Mouse (Mus musculus): ENCODE results near the gene Guca2a. TPM values are rescaled to one million over a fixed set of nuclear protein-coding genes. Genes with fewer than 3 reads are reported as not detected.

Gene Guca2a
- polyA plus RNA-seq, 1 experiment: not detected

DNA sequence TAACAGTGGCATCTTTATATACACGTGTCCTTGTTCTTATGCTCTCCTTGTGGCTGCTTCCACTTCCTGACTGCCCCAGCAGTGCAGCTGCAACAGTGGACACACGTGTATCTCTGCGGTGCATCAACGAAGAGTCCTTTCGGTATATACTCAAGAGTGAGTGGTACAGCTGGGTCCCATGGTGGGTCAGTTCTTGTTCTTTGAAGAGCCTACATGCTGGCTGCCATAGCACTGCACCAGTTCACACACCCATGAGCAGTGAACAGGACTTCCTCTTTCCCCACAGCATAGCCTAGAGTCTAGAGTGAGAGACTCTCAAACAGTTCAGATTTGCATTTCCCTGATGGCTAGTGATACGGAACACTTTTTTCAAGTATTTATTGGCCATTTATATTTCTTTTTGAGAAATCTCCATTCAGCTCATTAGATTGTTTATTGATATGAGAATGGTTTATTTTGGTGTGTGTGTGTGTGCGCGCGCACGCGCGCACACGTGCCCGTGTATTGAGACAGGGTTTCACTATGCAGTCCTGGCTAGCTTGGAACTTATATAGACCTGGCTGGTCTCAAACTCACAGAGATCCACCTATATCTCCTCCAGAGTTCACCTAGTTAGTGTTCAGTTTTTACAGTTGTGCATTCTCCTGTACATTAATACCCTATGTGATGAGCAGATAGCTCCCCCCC, 26.0 kb downstream of the Guca2a start:
- Histone ChIP-seq H3K4me3 (replicated peaks) (peak overlapping the region; percentile 52), H3K4me1 (peaks cover 39% of the 10 kb centered on the region), H3K9me3 (no peaks in the 10 kb centered on the region), H3K36me3 (replicated peaks; ENCODE audit: low read length) (no peaks in the 10 kb centered on the region), H3K27me3 (replicated peaks) (peaks cover 59% of the 10 kb centered on the region)
- TF ChIP-seq GATA1 (IDR thresholded peaks at IDR 0.05; ENCODE audit: borderline replicate concordance, low read length) (no peak), FLI1 (IDR thresholded peaks at IDR 0.05; ENCODE audit: low read length) (no peak)

GRCm38 (mm10) chr4:119665166-119665565, 27.7 kb downstream of the Guca2a start:
- Histone ChIP-seq H3K36me3 (replicated peaks; ENCODE audit: low read length) (no peaks in the 10 kb centered on the region), H3K9me3 (no peaks in the 10 kb centered on the region), H3K4me3 (replicated peaks) (no peak overlapping the region), H3K4me1 (peaks cover 51% of the 10 kb centered on the region), H3K27me3 (replicated peaks) (peaks cover 60% of the 10 kb centered on the region)
- no peak for TF ChIP-seq FLI1 (IDR thresholded peaks at IDR 0.05; ENCODE audit: low read length)
- TF ChIP-seq GATA1 (IDR thresholded peaks at IDR 0.05; ENCODE audit: borderline replicate concordance, low read length): no peak

DNA sequence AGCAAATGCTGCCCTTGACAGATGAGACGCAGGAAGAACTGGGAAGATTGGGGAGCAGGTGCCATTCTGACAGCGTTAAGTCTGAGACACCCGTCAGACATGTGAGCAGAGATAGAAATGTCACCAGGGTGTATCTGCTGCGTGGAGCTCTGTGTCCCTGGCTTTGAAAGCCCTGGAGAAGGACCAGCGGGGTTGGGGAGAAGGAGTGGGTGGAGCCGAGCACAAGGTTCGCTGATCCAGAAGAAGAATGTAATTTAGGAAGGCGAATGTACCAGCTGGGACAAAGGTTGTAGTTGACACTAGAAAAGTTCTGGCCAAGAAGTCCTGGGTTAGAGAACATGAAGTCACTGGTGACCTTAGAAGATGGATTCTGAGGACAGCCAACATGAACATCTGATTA, 28.6 kb downstream of the Guca2a start:
- no peak for TF ChIP-seq GATA1 (IDR thresholded peaks at IDR 0.05; ENCODE audit: borderline replicate concordance, low read length)
- no peak for TF ChIP-seq FLI1 (IDR thresholded peaks at IDR 0.05; ENCODE audit: low read length)
- Histone ChIP-seq H3K4me3 (replicated peaks) (no peak overlapping the region), H3K36me3 (replicated peaks; ENCODE audit: low read length) (no peaks in the 10 kb centered on the region)

DNA sequence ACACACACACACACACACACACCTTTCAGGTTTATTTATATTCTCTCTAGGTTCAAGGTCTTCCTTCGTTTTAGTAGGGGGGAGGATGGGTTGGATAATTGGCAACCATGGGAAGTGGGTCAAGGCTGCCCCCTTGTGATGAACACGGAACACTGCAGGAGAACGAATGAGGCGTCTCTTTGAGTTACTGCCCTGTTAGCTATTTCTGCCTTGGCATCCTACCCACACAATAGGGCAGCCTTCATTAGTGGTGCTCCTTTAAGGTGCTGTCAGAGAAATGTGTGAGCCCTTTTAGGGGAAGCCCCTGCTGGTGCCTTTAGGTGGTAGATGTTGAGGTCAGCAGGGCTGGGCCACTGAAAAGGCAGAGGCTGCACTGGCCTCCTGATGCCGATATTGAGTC, 29.9 kb downstream of the Guca2a start:
- Histone ChIP-seq H3K36me3 (replicated peaks; ENCODE audit: low read length) (no peaks in the 10 kb centered on the region), H3K4me1 (peaks cover 44% of the 10 kb centered on the region), H3K9me3 (no peaks in the 10 kb centered on the region), H3K27me3 (replicated peaks) (peaks cover 65% of the 10 kb centered on the region), H3K4me3 (replicated peaks) (no peak overlapping the region)
- TF ChIP-seq FLI1 (IDR thresholded peaks at IDR 0.05; ENCODE audit: low read length) (no peak), GATA1 (IDR thresholded peaks at IDR 0.05; ENCODE audit: borderline replicate concordance, low read length) (no peak)

More for the DNA sequence above, 28.6 kb downstream of the Guca2a start:
- H3K4me1 ChIP-seq: peaks cover 45% of the 10 kb centered on the region
- H3K9me3 ChIP-seq: no peaks in the 10 kb centered on the region
- H3K27me3 ChIP-seq (replicated peaks): peaks cover 61% of the 10 kb centered on the region

- H3K9me3 ChIP-seq: no peaks in the 10 kb centered on the region
- H3K27me3 ChIP-seq (replicated peaks): peaks cover 66% of the 10 kb centered on the region
- H3K36me3 ChIP-seq (replicated peaks; ENCODE audit: low read length): no peaks in the 10 kb centered on the region
- no peak for TF ChIP-seq GATA1 (IDR thresholded peaks at IDR 0.05; ENCODE audit: borderline replicate concordance, low read length)
- TF ChIP-seq FLI1 (IDR thresholded peaks at IDR 0.05; ENCODE audit: low read length): no peak
- H3K4me3 ChIP-seq (replicated peaks): peak overlapping the region; percentile 3
- H3K4me1 ChIP-seq: peaks cover 41% of the 10 kb centered on the region
Observed at GRCm38 (mm10) chr4:119668185-119668584, 30.7 kb downstream of the Guca2a start.

- TF ChIP-seq FLI1 (IDR thresholded peaks at IDR 0.05; ENCODE audit: low read length) (no peak), GATA1 (IDR thresholded peaks at IDR 0.05; ENCODE audit: borderline replicate concordance, low read length) (no peak)
Observed at GRCm38 (mm10) chr4:119668596-119668995, 31.1 kb downstream of the Guca2a start.

DNA sequence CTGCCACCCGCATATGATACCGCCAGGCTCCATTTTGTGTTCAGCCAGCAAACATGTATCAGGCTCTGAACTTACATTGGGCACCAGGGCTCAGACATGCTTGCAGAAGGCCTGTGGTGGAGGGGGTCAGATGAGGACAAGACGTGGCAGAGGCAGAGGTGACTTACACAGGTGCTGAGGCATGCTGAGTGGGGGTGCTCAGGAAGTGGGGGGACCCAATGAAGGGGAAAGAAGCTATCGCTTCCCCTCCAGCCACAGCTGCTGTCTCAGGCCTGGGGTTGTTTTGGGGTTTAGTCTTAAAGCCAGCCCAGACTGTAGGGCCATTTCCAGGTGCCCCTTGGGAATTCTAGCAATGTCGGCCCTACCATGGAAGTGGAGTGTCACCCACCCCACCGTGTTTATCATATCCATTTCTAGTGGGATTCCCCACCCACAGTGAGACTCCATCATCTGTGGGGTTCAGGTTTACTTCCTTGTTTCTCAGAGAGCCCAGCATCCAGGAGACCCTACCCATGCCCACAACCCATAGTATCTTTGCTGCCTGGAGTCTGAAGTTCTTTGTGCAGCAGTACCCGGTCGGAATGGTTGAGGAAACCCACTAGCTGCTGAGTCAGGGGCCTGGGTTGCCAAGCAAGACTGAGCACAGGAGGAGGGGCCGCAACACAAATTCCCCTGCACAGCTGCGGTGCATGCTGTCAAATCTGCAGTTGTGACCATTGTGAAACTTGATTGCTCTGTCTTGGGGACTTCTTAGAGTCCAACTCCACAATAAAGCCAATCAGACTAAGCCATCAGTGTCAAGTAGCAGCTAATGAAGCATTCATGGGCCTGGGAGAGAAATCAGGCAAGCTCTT, 32.1 kb downstream of the Guca2a start:
- TF ChIP-seq GATA1 (IDR thresholded peaks at IDR 0.05; ENCODE audit: borderline replicate concordance, low read length) (no peak), FLI1 (IDR thresholded peaks at IDR 0.05; ENCODE audit: low read length) (no peak)
- peaks cover 36% of the 10 kb centered on the region for H3K4me1 ChIP-seq

More at GRCm38 (mm10) chr4:119668596-119668995, 31.1 kb downstream of the Guca2a start:
- Histone ChIP-seq H3K36me3 (replicated peaks; ENCODE audit: low read length) (no peaks in the 10 kb centered on the region), H3K4me1 (peaks cover 37% of the 10 kb centered on the region), H3K4me3 (replicated peaks) (no peak overlapping the region), H3K27me3 (replicated peaks) (peaks cover 71% of the 10 kb centered on the region), H3K9me3 (no peaks in the 10 kb centered on the region)

DNA sequence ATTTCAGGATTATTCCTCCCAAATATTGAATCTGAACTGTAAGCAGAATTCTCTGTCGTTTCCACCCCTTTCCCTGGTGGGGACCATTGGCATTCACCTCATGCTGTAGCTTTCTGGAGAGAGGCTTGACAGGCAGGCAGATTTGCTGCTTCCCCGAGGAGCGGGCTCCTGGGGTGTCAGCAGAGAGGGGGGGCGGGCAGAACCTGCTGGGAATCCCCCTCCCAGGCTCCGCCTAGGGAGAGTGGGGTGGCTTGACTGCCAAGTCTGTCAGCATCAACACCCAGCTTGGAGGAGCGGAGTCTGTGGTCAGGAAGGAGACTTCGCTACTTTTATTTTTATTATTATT, 32.7 kb downstream of the Guca2a start:
- H3K4me1 ChIP-seq: peaks cover 36% of the 10 kb centered on the region
- TF ChIP-seq GATA1 (IDR thresholded peaks at IDR 0.05; ENCODE audit: borderline replicate concordance, low read length) (no peak), FLI1 (IDR thresholded peaks at IDR 0.05; ENCODE audit: low read length) (no peak)
- no peaks in the 10 kb centered on the region for H3K9me3 ChIP-seq
- peaks cover 77% of the 10 kb centered on the region for H3K27me3 ChIP-seq (replicated peaks)
- H3K4me3 ChIP-seq (replicated peaks): no peak overlapping the region
- no peaks in the 10 kb centered on the region for H3K36me3 ChIP-seq (replicated peaks; ENCODE audit: low read length)

More for the DNA sequence above, 32.1 kb downstream of the Guca2a start:
- Histone ChIP-seq H3K4me3 (replicated peaks) (no peak overlapping the region), H3K36me3 (replicated peaks; ENCODE audit: low read length) (no peaks in the 10 kb centered on the region), H3K9me3 (no peaks in the 10 kb centered on the region), H3K27me3 (replicated peaks) (peaks cover 77% of the 10 kb centered on the region)

DNA sequence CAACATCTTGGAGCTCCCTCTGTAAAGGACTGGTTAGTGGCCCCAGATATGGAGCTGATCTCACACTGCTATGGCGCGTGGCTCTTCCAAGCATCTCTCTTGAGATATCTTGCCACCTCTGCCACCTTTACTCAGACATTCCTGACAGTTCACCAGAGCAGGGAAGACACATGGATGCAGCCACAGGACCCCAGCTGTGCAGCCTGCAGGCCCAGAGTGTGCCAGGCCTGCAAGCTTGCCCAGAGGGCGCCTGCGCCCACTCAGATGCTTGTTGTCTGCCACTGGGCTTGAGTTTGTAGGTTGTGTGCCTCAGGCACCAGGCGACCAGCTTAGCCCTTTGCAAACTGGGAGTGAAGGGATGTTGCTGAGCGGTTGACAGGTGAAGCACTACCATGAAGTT, 33.2 kb downstream of the Guca2a start:
- no peak for TF ChIP-seq GATA1 (IDR thresholded peaks at IDR 0.05; ENCODE audit: borderline replicate concordance, low read length)
- no peak for TF ChIP-seq FLI1 (IDR thresholded peaks at IDR 0.05; ENCODE audit: low read length)
- Histone ChIP-seq H3K36me3 (replicated peaks; ENCODE audit: low read length) (no peaks in the 10 kb centered on the region), H3K27me3 (replicated peaks) (peaks cover 76% of the 10 kb centered on the region), H3K4me1 (peaks cover 40% of the 10 kb centered on the region), H3K4me3 (replicated peaks) (no peak overlapping the region), H3K9me3 (no peaks in the 10 kb centered on the region)

- Histone ChIP-seq H3K9me3 (no peaks in the 10 kb centered on the region), H3K4me3 (replicated peaks) (no peak overlapping the region), H3K27me3 (replicated peaks) (peaks cover 74% of the 10 kb centered on the region), H3K4me1 (peaks cover 40% of the 10 kb centered on the region), H3K36me3 (replicated peaks; ENCODE audit: low read length) (no peaks in the 10 kb centered on the region)
- TF ChIP-seq FLI1 (IDR thresholded peaks at IDR 0.05; ENCODE audit: low read length) (no peak), GATA1 (IDR thresholded peaks at IDR 0.05; ENCODE audit: borderline replicate concordance, low read length) (no peak)
Observed at GRCm38 (mm10) chr4:119671164-119671563, 33.7 kb downstream of the Guca2a start.

All from megakaryocyte, embryonic 14.5 days (primary cell).